16 mouse cellular contexts compared by ENCODE assay signal in the genomic region with DNA sequence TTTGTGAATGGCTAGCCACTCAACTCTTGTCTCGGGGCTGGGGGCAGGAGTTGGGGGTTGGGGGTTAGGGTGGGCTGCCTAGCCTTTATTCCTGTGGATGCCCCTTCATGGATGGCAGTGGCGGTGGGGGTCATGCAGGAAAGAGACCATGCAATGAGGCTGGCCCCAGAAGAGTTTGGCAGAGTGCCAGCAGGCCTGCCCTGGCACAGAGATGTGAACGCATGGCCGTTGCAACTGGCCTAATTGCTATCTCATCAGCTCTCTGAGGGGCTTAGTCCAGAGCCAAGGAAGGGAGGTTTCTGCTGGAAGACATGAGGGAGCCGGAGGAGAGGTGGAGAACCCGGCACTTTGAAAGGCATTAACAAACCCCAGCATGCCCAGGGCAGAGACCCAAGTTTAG. TPM values are rescaled to one million over a fixed set of nuclear protein-coding genes. Genes with fewer than 3 reads are reported as not detected.
DNase-seq lines count a peak whose midpoint lies in the region.
"Had no signal": no experiment of that assay in that cellular context is flagged by ENCODE, and none has a peak within 500 bp of the region (broad histone marks: within the 10 kb centered on the region; RNA-seq: fewer than 3 reads in every experiment).

No protein-coding gene starts in this region.

- peak; percentile 48 to 65 for DNase-seq in cerebellum, postnatal 14 days
- no peak for DNase-seq in cerebellum, adult 18-20 months
- DNase-seq in left cerebral cortex, postnatal 4 days = peak; percentile 67
- no peak for DNase-seq in left cerebral cortex, adult 9 months (ENCODE audit: low spot score in 2 of 2)
- DNase-seq in right cerebral cortex, postnatal 14 days = peak; percentile 21
- no peak for DNase-seq in right cerebral cortex, postnatal 10 days (ENCODE audit: low spot score in 2 of 2)
- no peak for DNase-seq in lung, postnatal 4 days
- DNase-seq: adrenal gland, adult 2 months; adrenal gland, postnatal 25 days; cerebellum, adult 11 months; cerebellum, adult 8-10 months; embryo, embryonic 11 days; forebrain, postnatal 0 days; gastrocnemius, adult 2 months; gastrocnemius, postnatal 14 days; heart, adult 11 months had no signal

- intact Hi-C loops in left cerebral cortex, postnatal 4 days (cut with DNase I) = no loop called here

RNA-seq across cellular contexts. Expression of gene Pja1, which starts 33.3 kb away (rescaled TPM):
- total RNA-seq in left cerebral cortex, postnatal 4 days (2021) = 100 to 1,000 TPM; 171 to 197 TPM

Comparison
In these comparisons a context has a peak if more than half of its experiments do, and no peak if none do; other contexts are left out.
1. DNase-seq: peak in cerebellum, postnatal 14 days (2 of 2), left cerebral cortex, postnatal 4 days (single experiment) and right cerebral cortex, postnatal 14 days (single experiment); none in cerebellum, adult 18-20 months (0 of 2), left cerebral cortex, adult 9 months (0 of 2), right cerebral cortex, postnatal 10 days (0 of 2) and lung, postnatal 4 days (0 of 2).